Mouse (Mus musculus) small intestine, adult 2 months (tissue): Measurements from ENCODE around the gene Ranbp3.

Experiments
- CTCF ChIP-seq: fragments of 200-500 bp; IDR thresholded peaks from 2 replicates; pipeline ENCODE4 v1.5.1; 2012; ENCODE audit warnings: low read depth, mild to moderate bottlenecking, control low read depth, inconsistent platforms, low read length, moderate library complexity, mixed read lengths; ENCODE audit not compliant: insufficient replicate concordance, insufficient read length; ENCODE audit errors: extremely low read depth
- POLR2A ChIP-seq: fragments of 200-500 bp; IDR thresholded peaks from 2 replicates; pipeline ENCODE4 v1.6.1; 2012; ENCODE audit warnings: low read depth, mild to moderate bottlenecking, control low read depth, inconsistent platforms, low read length, moderate library complexity

DNA sequence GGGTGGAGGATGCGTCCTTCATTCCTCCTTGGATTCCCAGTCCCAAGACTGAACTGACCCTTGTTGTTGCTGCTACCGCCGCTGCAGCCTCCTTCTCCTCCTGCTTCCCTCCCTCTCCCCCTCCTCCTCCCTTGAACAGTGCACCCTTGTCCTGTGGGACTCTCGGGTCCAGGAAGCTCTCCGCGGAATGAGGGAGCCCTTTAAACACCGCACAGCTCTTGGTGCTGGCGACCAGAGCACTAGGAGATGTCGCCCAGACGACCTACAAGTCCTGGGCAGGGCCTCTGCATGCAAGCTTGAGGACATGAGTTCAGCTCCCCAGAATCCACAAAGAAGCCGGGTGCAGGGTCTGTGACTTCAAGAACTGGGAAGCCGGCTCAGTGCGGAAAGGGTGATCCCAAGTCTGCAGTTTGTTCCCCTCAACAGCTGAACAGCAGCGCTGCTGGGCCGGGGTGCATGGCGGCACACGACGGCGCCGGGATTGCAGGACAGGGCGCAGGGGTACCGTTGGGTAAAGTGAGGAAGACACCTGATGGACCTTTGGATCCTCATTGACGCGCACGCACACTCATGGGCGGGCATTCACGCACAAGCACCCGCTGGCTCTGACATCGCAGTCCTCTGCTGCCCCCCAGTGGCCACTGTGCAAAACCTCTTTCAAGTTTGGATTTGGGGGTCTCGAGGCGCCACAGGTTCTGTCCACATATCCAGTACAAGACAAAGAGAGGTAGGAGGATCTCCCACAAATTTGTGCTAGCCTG is 4.5 kb upstream of the Ranbp3 start:
- peak; percentile 98 for TF ChIP-seq CTCF
- no peak for TF ChIP-seq POLR2A
